Mouse (Mus musculus) activated CD4-positive, CD25-positive, alpha-beta regulatory T cell, adult 4 months (primary cell): Measurements from ENCODE around the gene Nat8f2. TPM values are rescaled to one million over a fixed set of nuclear protein-coding genes. Genes with fewer than 3 reads are reported as not detected.

Experiments
- ATAC-seq: one replicate; pipeline ENCODE4 v1.8.0; 2017
- polyA plus RNA-seq, 2 experiments: library from polyadenylated mRNA; unstranded; fragments of 100-300 nt; shearing (Covaris generic); gene quantifications; one replicate each; pipeline ENCODE4 v1.2.1; 2017

Nat8f2 gene
- polyA plus RNA-seq, 2 experiments from 2014 or later: not detected

DNA sequence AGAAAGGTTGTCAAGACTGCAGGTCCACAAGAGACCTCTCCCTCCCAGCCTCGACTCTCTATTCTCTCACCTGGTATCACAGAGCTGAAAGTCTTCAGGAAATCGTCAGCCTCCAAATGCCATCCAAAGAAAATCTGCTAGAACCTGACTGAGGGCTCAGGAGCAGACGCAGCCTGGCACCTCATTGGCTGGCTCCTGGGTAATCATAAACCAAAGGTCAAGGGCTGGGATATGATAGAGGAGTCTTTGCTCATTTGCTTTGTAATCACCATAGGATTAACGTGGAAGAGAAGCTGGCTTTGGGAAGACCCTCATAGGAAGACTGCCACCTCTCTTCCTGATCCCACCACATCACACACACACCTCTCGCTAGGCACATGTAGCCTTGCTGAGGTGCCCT is 48.1 kb downstream of the Nat8f2 start, which contains the start of the genes Nat8f6 and Nat8f5:
Gene Nat8f6, minus strand, starts transcription at position 118 of the 400 bp plus-strand sequence.
Gene Nat8f5, minus strand, starts transcription at position 136 of the 400 bp plus-strand sequence.
- no peak for ATAC-seq

DNA sequence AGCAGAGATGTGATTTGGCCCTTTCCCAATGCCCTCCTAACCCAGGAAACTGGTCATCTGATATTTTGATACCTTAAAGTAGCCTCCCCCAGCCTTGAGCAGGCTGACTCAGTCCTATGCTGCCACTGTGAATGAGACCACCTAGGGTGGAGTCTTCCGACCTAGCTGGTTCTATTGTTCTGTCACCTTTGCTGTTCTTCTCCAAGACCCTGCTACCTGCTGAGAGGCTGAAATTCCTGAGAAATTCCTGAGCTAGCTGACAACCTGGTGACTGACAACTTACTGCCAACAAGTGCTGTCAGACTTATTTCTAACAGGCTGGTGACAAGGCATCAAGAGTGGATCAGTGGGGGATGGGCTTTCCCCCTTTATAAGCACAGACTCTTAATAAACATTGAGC is 50.6 kb downstream of the Nat8f2 start:
- ATAC-seq: no peak

Other genes with a start within 250 kb of the Nat8f2 start
- not detected for gene Nat8f7, start 156.0 kb downstream of the Nat8f2 start, polyA plus RNA-seq
- gene Nat8f3, start 103.4 kb downstream of the Nat8f2 start, polyA plus RNA-seq: not detected
- gene Nat8f6, start 48.2 kb downstream of the Nat8f2 start, polyA plus RNA-seq: not detected
- not detected for gene Nat8f5, start 48.2 kb downstream of the Nat8f2 start, polyA plus RNA-seq
- not detected for gene Nat8, start 37.1 kb downstream of the Nat8f2 start, polyA plus RNA-seq
- gene Nat8f4, start 35.7 kb upstream of the Nat8f2 start, polyA plus RNA-seq: 1 to 10 TPM; 7.3 to 7.7 TPM
- gene Tprkb, start 42.7 kb upstream of the Nat8f2 start, polyA plus RNA-seq: 10 to 100 TPM; 50.0 to 63.1 TPM
- gene Nat8f1, start 46.5 kb upstream of the Nat8f2 start, polyA plus RNA-seq: 10 to 100 TPM; 11.3 to 11.6 TPM
- gene Dusp11, start 92.5 kb upstream of the Nat8f2 start, polyA plus RNA-seq: 100 to 1,000 TPM; 223 to 225 TPM
- not detected for gene Figla, start 147.0 kb upstream of the Nat8f2 start, polyA plus RNA-seq
- not detected for gene Add2, start 159.5 kb upstream of the Nat8f2 start, polyA plus RNA-seq